Mouse (Mus musculus) MEL (cell line): ENCODE results near the gene Kif3b. TPM values are rescaled to one million over a fixed set of nuclear protein-coding genes. Genes with fewer than 3 reads are reported as not detected.

ENCODE experiments used
- DNase-seq: peaks from one replicate; pipeline ENCODE4 v3.0.0; 2011; ENCODE audit warnings: low read depth, low spot score
- H3K27ac ChIP-seq: 2 replicates; pipeline ENCODE4 v1.5.1; 2012; ENCODE audit warnings: low read depth, mild to moderate bottlenecking, control low read depth, low read length, moderate library complexity; ENCODE audit not compliant: control insufficient read depth
- H3K27me3 ChIP-seq, 2 experiments: fragments of 150-350 bp in 1 of 2; sonication (generic) in 1 of 2; 2 replicates each; pipeline ENCODE4 v1.6.1; 2012; ENCODE audit warnings: low read length in 2 of 2, mild to moderate bottlenecking in 2 of 2, improper control_type of control experiment in 1 of 2, moderate library complexity in 1 of 2; ENCODE audit not compliant: insufficient read depth in 2 of 2, control insufficient read depth in 1 of 2
- H3K36me3 ChIP-seq, 2 experiments: 2 replicates each; pipeline ENCODE4 v1.6.1; 2012 to 2014; ENCODE audit warnings: low read length in 2 of 2, improper control_type of control experiment in 1 of 2, inconsistent platforms in 1 of 2, mild to moderate bottlenecking in 1 of 2; ENCODE audit not compliant: insufficient read depth in 2 of 2, control insufficient read depth in 1 of 2
- H3K4me1 ChIP-seq, 2 experiments: fragments of 150-350 bp in 1 of 2; sonication (generic) in 1 of 2; 2 replicates each; pipeline ENCODE4 v1.6.1; 2012; ENCODE audit warnings: low read length in 2 of 2, improper control_type of control experiment in 1 of 2, mild to moderate bottlenecking in 1 of 2; ENCODE audit not compliant: insufficient read depth in 2 of 2, control insufficient read depth in 1 of 2
- H3K4me3 ChIP-seq, 2 experiments: fragments of 150-350 bp in 1 of 2; sonication (generic) in 1 of 2; 2 replicates each; pipeline ENCODE4 v1.5.1; 2012; ENCODE audit warnings: low read depth in 2 of 2, low read length in 2 of 2, mild to moderate bottlenecking in 2 of 2, moderate library complexity in 2 of 2, control low read depth in 1 of 2, improper control_type of control experiment in 1 of 2; ENCODE audit not compliant: control insufficient read depth in 1 of 2, insufficient read depth in 1 of 2
- H3K79me2 ChIP-seq: 2 replicates; pipeline ENCODE4 v1.6.1; 2012; ENCODE audit warnings: mild to moderate bottlenecking, low read length, moderate library complexity; ENCODE audit not compliant: control insufficient read depth, poor library complexity, insufficient read depth
- H3K9ac ChIP-seq: 2 replicates; pipeline ENCODE4 v1.6.1; 2012; ENCODE audit warnings: low read depth, mild to moderate bottlenecking, control low read depth, low read length, moderate library complexity; ENCODE audit not compliant: control insufficient read depth, poor library complexity, severe bottlenecking
- H3K9me3 ChIP-seq: fragments of 150-350 bp; sonication (generic); replicated peaks from 2 replicates; pipeline ENCODE4 v1.6.1; 2012; ENCODE audit warnings: mild to moderate bottlenecking, low read length, improper control_type of control experiment, moderate library complexity; ENCODE audit not compliant: insufficient read depth
- BHLHE40 ChIP-seq: IDR thresholded peaks from 2 replicates; pipeline ENCODE4 v1.6.1; 2012; ENCODE audit warnings: low read depth, mild to moderate bottlenecking, inconsistent platforms, low read length, improper control_type of control experiment, borderline replicate concordance
- CHD2 ChIP-seq: IDR thresholded peaks from 2 replicates; pipeline ENCODE4 v1.6.1; 2011; ENCODE audit warnings: low read length, improper control_type of control experiment
- CTCF ChIP-seq, 3 experiments: IDR thresholded peaks in 2 of 3; conservative IDR thresholded peaks in 1 of 3; 2 replicates each; pipeline ENCODE4 v1.5.1; 2011 to 2012; ENCODE audit warnings: low read length in 3 of 3, low read depth in 2 of 3, mild to moderate bottlenecking in 2 of 3, improper control_type of control experiment in 1 of 3, inconsistent platforms in 1 of 3, mixed read lengths in 1 of 3, moderate library complexity in 1 of 3; ENCODE audit not compliant: control insufficient read depth in 1 of 3, insufficient read depth in 1 of 3, poor library complexity in 1 of 3, severe bottlenecking in 1 of 3
- E2F4 ChIP-seq: IDR thresholded peaks from 2 replicates; pipeline ENCODE4 v1.6.1; 2011; ENCODE audit warnings: low read depth, low read length, improper control_type of control experiment, borderline replicate concordance
- EP300 ChIP-seq, 2 experiments: IDR thresholded peaks; 2 replicates each; pipeline ENCODE4 v1.6.1; 2011; ENCODE audit warnings: improper control_type of control experiment in 2 of 2, low read length in 2 of 2, low read depth in 1 of 2, mild to moderate bottlenecking in 1 of 2
- ETS1 ChIP-seq: IDR thresholded peaks from 2 replicates; pipeline ENCODE4 v1.6.1; 2012; ENCODE audit warnings: low read depth, mild to moderate bottlenecking, inconsistent platforms, low read length, improper control_type of control experiment, moderate library complexity
- GATA1 ChIP-seq: IDR thresholded peaks from 2 replicates; pipeline ENCODE4 v1.6.1; 2011; ENCODE audit warnings: low read depth, low read length, improper control_type of control experiment
- MAFK ChIP-seq: IDR thresholded peaks from 2 replicates; pipeline ENCODE4 v1.6.1; 2011; ENCODE audit warnings: low read depth, mild to moderate bottlenecking, low read length, improper control_type of control experiment, borderline replicate concordance
- MAX ChIP-seq: IDR thresholded peaks from 2 replicates; pipeline ENCODE4 v1.6.1; 2011; ENCODE audit warnings: low read length, improper control_type of control experiment
- MAZ ChIP-seq: IDR thresholded peaks from 2 replicates; pipeline ENCODE4 v1.6.1; 2012; ENCODE audit warnings: low read depth, mild to moderate bottlenecking, inconsistent platforms, low read length, improper control_type of control experiment
- MEF2A ChIP-seq: IDR thresholded peaks from 2 replicates; pipeline ENCODE4 v1.6.1; 2014; ENCODE audit warnings: low read depth, mild to moderate bottlenecking, inconsistent platforms, low read length, improper control_type of control experiment; ENCODE audit not compliant: poor library complexity, insufficient replicate concordance, severe bottlenecking; ENCODE audit errors: extremely low read depth
- MXI1 ChIP-seq: IDR thresholded peaks from 2 replicates; pipeline ENCODE4 v1.6.1; 2011; ENCODE audit warnings: mild to moderate bottlenecking, low read depth, low read length, improper control_type of control experiment
- MYC ChIP-seq: IDR thresholded peaks from 2 replicates; pipeline ENCODE4 v1.6.1; 2011; ENCODE audit warnings: low read depth, mild to moderate bottlenecking, low read length, improper control_type of control experiment, moderate library complexity
- NELFE ChIP-seq: IDR thresholded peaks from 2 replicates; pipeline ENCODE4 v1.6.1; 2011; ENCODE audit warnings: low read depth, low read length, improper control_type of control experiment
- POLR2A ChIP-seq, 2 experiments: IDR thresholded peaks; 2 replicates each; pipeline ENCODE4 v1.6.1; 2011 to 2012; ENCODE audit warnings: low read length in 2 of 2, mild to moderate bottlenecking in 2 of 2, control low read depth in 1 of 2, improper control_type of control experiment in 1 of 2, low read depth in 1 of 2, moderate library complexity in 1 of 2; ENCODE audit not compliant: control insufficient read depth in 1 of 2, insufficient read depth in 1 of 2, poor library complexity in 1 of 2
- POLR2AphosphoS5 ChIP-seq: IDR thresholded peaks from 2 replicates; pipeline ENCODE4 v1.6.1; 2012; ENCODE audit warnings: low read depth, borderline replicate concordance, mild to moderate bottlenecking, inconsistent platforms, low read length, moderate library complexity, mixed read lengths
- RAD21 ChIP-seq: IDR thresholded peaks from 2 replicates; pipeline ENCODE4 v1.6.1; 2011; ENCODE audit warnings: mild to moderate bottlenecking, low read depth, low read length, improper control_type of control experiment
- RCOR1 ChIP-seq: IDR thresholded peaks from 2 replicates; pipeline ENCODE4 v1.6.1; 2012; ENCODE audit warnings: low read depth, mild to moderate bottlenecking, inconsistent platforms, low read length, improper control_type of control experiment
- SIN3A ChIP-seq: IDR thresholded peaks from 2 replicates; pipeline ENCODE4 v1.6.1; 2012; ENCODE audit warnings: low read length, improper control_type of control experiment, inconsistent platforms
- SMC3 ChIP-seq: IDR thresholded peaks from 2 replicates; pipeline ENCODE4 v1.6.1; 2011; ENCODE audit warnings: low read depth, low read length, improper control_type of control experiment
- TBP ChIP-seq: IDR thresholded peaks from 2 replicates; pipeline ENCODE4 v1.8.0; 2011; ENCODE audit warnings: low read depth, low read length, improper control_type of control experiment
- TCF12 ChIP-seq: IDR thresholded peaks from 2 replicates; pipeline ENCODE4 v1.6.1; 2014; ENCODE audit warnings: low read depth, mild to moderate bottlenecking, inconsistent platforms, low read length, improper control_type of control experiment, moderate library complexity
- UBTF ChIP-seq: IDR thresholded peaks from 2 replicates; pipeline ENCODE4 v1.6.1; 2012; ENCODE audit warnings: low read depth, mild to moderate bottlenecking, inconsistent platforms, low read length, improper control_type of control experiment, moderate library complexity, borderline replicate concordance; ENCODE audit not compliant: insufficient read depth
- USF1 ChIP-seq: IDR thresholded peaks from 2 replicates; pipeline ENCODE4 v1.6.1; 2014; ENCODE audit warnings: low read depth, mild to moderate bottlenecking, inconsistent platforms, low read length, improper control_type of control experiment, moderate library complexity
- ZC3H11A ChIP-seq: IDR thresholded peaks from 2 replicates; pipeline ENCODE4 v1.6.1; 2012; ENCODE audit warnings: low read depth, mild to moderate bottlenecking, inconsistent platforms, low read length, improper control_type of control experiment
- ZKSCAN1 ChIP-seq: IDR thresholded peaks from 2 replicates; pipeline ENCODE4 v1.6.1; 2012; ENCODE audit warnings: low read depth, mild to moderate bottlenecking, inconsistent platforms, low read length, improper control_type of control experiment, moderate library complexity
- ZNF384 ChIP-seq: IDR thresholded peaks from 2 replicates; pipeline ENCODE4 v1.6.1; 2012; ENCODE audit warnings: low read depth, mild to moderate bottlenecking, inconsistent platforms, low read length, improper control_type of control experiment
- polyA plus RNA-seq, 2 experiments: library from polyadenylated mRNA; stranded (reverse) in 1 of 2; unstranded in 1 of 2; fragments of >175 nt in 1 of 2; fragments of >200 nt in 1 of 2; gene quantifications; 2 replicates each; pipeline versions ENCODE4 v1.2.1 to v1.2.4; 2012; ENCODE audit warnings: low replicate concordance in 2 of 2, low read depth in 1 of 2; ENCODE audit not compliant: insufficient read length in 2 of 2, insufficient read depth in 1 of 2, missing spikeins in 1 of 2
- total RNA-seq: library from RNA; depleted of rRNA; stranded (reverse); fragments of 300-350 nt; gene quantifications from 2 replicates; pipeline ENCODE4 v1.2.3, GENCODE M21; 2012

The Kif3b gene
- total and polyA plus RNA-seq, 3 experiments: 11.0 to 34.2 (median 17.9) TPM

- Histone ChIP-seq H3K9me3 (no peaks in the 10 kb centered on the region), H3K27me3 (no peaks in the 10 kb centered on the region), H3K9ac (peak overlapping the region; percentile 99), H3K4me3 (peak overlapping the region; percentile 82 to 85), H3K27ac (peak overlapping the region; percentile 96), H3K79me2 (peaks cover 43% of the 10 kb centered on the region), H3K4me1 (peaks cover 26 to 37% of the 10 kb centered on the region in 2 experiments), H3K36me3 (peaks cover 2 to 54% of the 10 kb centered on the region in 2 experiments; a peak in 3 of 4 replicates)
- DNase-seq: peak; percentile 66
- TF ChIP-seq CTCF (IDR thresholded peaks at IDR 0.05 in 2 of 3, conservative IDR thresholded peaks at IDR 0.05 in 1 of 3; ENCODE audit: control insufficient read depth in 1 of 3, insufficient read depth in 1 of 3, low read depth in 2 of 3, low read length in 3 of 3, poor library complexity in 1 of 3, severe bottlenecking in 1 of 3) (no peak), UBTF (no peak), EP300 (IDR thresholded peaks at IDR 0.05; ENCODE audit: low read depth in 1 of 2, low read length in 2 of 2) (peak in 1 of 2 experiments; percentile 4; a peak in 1 of 4 replicates), RCOR1 (peak; percentile 16; the same call in 1 of the 2 replicates), POLR2AphosphoS5 (no peak), TBP (peak; percentile 51; the same call in 1 of the 2 replicates), MXI1 (peak; percentile 49; the same call in 1 of the 2 replicates), CHD2 (no peak), POLR2A (IDR thresholded peaks at IDR 0.05; ENCODE audit: control insufficient read depth in 1 of 2, insufficient read depth in 1 of 2, low read depth in 1 of 2, low read length in 2 of 2, poor library complexity in 1 of 2) (0 out of 4 replicates have a peak, but pooled peaks of 1 of the 2 experiments have one; percentile 34), TCF12 (0 out of 2 replicates have a peak, but pooled peaks have one; percentile 9), SIN3A (peak; percentile 57), SMC3 (no peak; the same call in 1 of the 2 replicates), MAX (0 out of 2 replicates have a peak, but pooled peaks have one; percentile 0), NELFE (peak; percentile 50), ETS1 (peak; percentile 33; the same call in 1 of the 2 replicates), RAD21 (no peak), GATA1 (peak; percentile 84), ZKSCAN1 (peak; percentile 59; the same call in 1 of the 2 replicates), ZNF384 (peak; percentile 97)
Measured at GRCm38 (mm10) chr2:153347183-153347781, 56.1 kb downstream of the Kif3b start.

DNA sequence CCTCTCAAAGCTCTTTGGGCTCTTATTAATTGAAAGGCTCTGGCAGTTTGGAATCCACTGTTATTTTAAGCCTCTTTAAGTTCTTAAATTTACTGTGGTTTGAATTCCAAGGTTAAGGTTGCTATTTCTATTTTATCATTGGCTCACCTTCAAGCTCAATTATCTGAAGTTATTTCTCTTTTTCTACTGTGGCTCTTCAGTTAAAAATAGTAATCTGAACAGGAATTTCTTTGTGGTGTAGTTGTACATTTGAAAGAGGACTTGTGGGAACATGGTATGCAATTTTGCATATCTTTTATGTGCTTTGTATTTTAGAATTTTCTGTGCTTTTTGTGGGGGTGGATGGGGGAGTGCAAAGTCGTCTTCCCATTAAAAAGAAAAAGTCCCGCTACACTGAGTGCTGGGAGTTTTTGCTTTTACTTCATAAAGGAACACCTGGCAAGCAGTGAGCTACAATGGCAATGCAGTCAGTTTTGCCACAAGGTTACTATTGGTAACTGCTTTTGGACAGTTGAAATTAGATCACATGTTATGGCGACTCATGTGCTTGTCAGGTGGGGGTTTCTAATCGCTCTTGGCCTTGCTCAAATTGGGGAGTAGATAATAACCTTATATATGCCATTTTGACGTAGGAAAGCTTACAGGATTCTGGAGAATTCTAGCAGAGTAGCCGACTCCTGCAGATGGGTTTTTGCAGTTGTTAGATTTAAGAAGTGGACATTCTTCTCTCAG, 57.1 kb downstream of the Kif3b start:
- Histone ChIP-seq H3K4me1 (peaks cover 20 to 30% of the 10 kb centered on the region in 2 experiments), H3K27ac (peak overlapping the region; percentile 96), H3K36me3 (peaks cover 6 to 46% of the 10 kb centered on the region in 2 experiments), H3K9ac (peak overlapping the region; percentile 99), H3K4me3 (peak overlapping the region; percentile 23 to 82), H3K9me3 (no peaks in the 10 kb centered on the region), H3K27me3 (no peaks in the 10 kb centered on the region), H3K79me2 (peaks cover 43% of the 10 kb centered on the region)
- DNase-seq: peak; percentile 61
- TF ChIP-seq SMC3 (no peak), E2F4 (no peak), MYC (peak; percentile 70; the same call in 1 of the 2 replicates), TBP (no peak), ETS1 (peak; percentile 63), TCF12 (peak; percentile 60; the same call in 1 of the 2 replicates), CHD2 (no peak), MEF2A (peak; percentile 93), BHLHE40 (peak; percentile 70; the same call in 1 of the 2 replicates), NELFE (no peak), RAD21 (no peak), MXI1 (peak; percentile 78), CTCF (IDR thresholded peaks at IDR 0.05 in 2 of 3, conservative IDR thresholded peaks at IDR 0.05 in 1 of 3; ENCODE audit: control insufficient read depth in 1 of 3, insufficient read depth in 1 of 3, low read depth in 2 of 3, low read length in 3 of 3, poor library complexity in 1 of 3, severe bottlenecking in 1 of 3) (no peak), MAZ (no peak), MAFK (no peak), USF1 (peak; percentile 57), ZC3H11A (no peak)
